Mouse (Mus musculus): ENCODE measurements at regions not wholly inside any gene's neighbourhood (a gene's known extent, or its start where the extent isn't known, plus 50 kb on each side); places are given as distances from the start of the nearest gene placed in this dataset.
A peak's percentile ranks its signal among the peaks of the same experiment; 100 is the strongest.

GRCm38 (mm10) chr1:194330471-194330870 is 287.5 kb upstream of the Plxna2 start:
- DNase-seq: no peak

DNA sequence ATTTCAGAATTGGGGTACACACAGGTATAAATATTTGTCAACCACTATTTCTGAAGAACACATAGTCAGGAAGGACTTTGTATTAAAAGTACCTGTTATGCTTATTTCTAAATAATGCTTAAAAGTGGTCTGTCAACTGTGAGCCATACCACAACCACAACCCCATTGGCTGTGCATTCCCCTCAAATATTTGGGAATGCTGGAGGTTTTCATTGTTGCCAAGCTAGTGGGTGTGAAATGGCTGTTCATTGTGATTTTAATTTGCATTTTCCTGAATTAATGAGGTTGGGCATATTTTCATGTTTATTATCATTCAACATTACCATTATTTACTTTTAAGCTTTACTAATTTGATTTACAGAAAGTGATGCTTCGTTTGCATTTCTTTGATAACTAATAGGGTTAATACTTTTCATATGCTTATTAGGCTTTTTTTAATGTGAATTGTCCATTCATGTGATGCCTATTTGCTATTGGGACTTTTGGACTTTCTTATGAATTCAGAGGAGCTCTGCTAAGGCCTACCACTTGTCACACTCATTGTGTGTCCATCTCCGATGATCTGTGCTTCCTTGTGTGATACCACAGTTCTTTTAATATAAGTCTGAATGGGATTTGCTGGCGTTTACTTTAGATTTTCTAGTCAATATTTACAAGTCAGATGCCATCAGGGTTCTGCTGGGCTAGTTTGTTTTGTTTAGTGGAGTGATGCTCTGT is 297.5 kb upstream of the Plxna2 start:
- no peak for DNase-seq

- no peak for DNase-seq
Measured at GRCm38 (mm10) chr1:194318351-194318750, 299.7 kb upstream of the Plxna2 start.

DNA sequence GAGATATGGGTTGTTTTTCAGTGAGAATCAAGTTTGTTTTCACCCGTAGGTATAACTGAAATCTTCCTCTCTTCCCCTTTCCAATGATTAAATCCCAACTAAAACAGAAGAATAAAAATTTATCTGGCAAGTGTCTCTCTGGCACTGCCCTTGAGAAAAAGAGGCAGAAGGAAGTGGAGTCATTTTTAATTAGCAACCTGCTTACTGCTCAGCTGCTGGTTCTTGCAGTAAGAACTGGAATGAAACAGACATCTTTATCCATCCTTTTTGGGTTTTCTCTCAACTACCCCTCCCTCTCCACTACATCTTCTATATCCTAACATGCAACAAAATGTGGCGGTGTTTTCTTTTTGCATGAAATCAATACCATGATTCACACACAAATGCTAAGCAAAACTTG is 302.4 kb upstream of the Plxna2 start:
- no peak for DNase-seq

DNA sequence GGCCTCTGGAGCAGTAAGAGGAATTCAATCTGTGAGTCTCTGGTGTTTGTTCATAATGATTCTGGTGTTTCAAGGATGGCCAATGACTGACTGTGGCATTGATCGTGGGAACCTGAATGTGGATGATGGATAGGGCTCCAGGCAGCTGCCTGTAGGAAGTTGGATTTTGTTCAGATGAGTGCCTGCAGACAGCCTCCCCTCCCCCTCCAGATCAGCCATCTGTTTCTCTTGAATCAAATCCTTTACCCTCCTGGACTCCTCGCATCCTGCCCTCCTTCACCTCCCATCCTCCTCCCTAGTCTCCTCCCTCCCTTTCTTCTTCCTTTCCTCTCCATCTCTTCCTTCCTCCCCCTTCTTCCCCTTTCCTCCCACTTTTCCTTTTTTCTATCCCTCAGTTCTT is 307.6 kb upstream of the Plxna2 start:
- DNase-seq: no peak

GRCm38 (mm10) chr1:194308648-194309047 is 309.4 kb upstream of the Plxna2 start:
- no peak for DNase-seq

DNA sequence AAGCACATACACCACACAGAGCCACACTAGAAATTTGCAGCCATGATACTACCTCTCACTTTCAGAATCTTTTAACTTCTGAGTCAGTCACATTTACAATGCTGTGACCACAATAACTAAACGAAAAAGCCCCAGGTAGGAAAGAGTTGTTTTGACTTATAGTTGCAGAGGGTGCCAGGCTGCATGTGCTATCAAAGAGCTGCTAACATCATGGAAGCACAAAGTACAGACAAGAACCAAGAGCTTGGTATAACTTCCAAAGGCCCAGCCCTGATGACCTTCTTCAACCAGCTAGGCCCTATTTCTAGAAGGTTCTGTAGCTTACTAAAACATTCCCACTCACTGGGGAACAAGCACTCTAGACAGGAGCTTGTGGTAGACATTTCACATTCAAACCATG is 314.1 kb upstream of the Plxna2 start:
- DNase-seq: no peak

DNA sequence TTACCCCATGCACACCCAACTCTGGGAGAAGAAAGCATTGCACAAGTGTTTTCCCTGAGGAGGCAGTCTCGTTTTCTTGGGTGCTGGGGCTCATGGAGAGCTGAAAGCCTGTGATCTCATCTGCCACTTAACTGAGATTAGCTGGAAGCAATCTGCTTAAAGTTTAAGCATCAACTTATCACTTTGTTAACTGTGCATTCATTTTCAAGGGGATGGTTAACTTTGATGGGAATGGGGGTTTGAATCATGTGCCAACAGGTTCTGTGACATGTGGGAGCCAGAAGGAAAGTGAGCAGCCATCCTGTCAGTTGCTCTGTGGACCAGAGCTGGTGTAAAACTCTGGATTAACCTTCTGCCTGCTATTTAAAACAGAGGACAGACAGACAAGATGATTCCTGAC is 315.2 kb upstream of the Plxna2 start:
- no peak for DNase-seq

GRCm38 (mm10) chr1:194281941-194282340 is 336.1 kb upstream of the Plxna2 start:
- no peak for DNase-seq

GRCm38 (mm10) chr1:194268028-194268427 is 350.0 kb upstream of the Plxna2 start:
- DNase-seq: no peak

GRCm38 (mm10) chr1:194262374-194262773 is 355.6 kb upstream of the Plxna2 start:
- DNase-seq: no peak

DNA sequence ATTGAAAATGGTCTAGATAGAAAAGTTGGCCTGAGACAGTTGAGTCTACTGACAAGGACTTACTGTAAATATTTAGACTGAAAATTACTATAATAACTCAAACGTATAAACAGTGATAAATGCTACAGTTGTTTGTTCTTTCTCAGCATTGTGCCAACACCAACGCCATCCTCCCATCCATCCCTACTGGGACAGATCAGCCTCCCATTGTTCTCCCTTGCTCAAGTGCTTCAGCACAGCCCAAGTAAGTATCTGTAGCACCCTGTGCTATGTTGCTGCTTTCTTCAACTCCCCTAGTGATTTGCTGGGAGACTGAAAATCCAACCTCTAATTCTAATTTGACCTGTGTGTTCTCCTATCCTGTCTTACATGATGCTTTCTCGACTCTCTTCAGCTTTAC is 358.1 kb upstream of the Plxna2 start:
- no peak for DNase-seq

DNA sequence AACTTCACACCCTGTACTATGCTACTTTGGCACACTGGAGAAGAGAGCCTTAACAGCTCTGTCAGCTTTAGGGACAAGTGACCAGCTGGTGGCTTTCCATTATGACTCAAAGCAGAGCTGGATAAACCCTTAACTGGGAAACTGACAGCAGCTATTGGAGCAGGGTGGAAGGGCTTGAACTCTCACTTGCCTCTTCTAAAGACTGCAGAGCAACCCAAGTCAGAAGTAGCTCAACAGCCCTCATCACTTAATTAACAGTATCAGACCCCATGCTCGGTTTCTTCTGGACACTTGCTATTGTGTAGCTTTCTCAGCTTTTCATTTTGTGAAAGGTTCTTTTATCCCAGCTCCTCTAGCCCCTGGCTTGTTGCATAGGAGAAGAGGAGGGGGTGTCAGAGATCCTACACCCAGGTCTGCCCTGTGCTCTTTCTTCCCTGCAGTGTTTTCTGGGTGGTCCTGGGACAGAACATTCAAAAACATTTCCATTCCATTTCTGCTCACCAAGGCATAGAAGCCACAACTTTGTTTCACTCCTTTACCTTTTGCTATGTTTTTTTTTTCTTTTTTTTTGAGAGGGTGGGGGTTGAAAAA is 373.1 kb upstream of the Plxna2 start:
- DNase-seq: no peak

DNA sequence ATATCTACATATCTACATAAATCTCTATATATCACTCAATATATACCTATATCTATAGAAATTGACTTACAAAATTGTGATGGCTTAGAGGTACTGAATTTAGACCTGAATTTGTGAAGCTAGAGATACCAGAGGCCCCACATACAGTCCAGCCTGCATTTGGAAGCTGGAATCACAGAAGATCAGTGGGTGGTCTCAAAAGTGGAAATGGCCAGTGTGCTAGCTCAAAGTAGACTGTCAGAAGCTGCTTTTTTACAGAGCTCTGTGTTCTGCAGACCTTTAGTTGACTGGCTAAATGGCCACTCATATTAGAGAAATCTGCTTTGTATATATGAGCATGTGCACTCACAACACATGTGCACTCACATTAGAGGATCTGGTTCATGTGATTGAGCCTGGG is 376.9 kb upstream of the Plxna2 start:
- DNase-seq: no peak

DNA sequence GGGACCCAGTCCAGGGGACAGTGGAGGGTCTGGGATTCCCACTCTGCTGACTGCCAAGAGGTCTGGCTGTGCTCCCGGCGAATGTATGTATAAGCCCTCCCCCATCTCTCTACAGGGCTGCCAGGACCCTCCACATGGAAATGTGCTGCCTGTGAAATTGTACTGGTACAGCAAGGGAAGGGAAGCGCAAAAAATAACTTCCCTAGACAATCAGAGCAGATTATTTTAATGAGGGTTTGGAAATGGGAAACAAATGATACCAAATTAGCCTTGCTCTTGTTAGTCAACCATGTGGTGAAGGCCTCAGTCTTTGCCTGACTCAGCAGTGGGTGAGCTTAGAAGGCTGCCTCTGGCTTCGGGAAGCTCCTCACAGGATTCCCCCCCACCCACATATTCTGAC is 386.8 kb upstream of the Plxna2 start:
- peak; percentile 77 for DNase-seq

GRCm38 (mm10) chr1:194226550-194227160 is 391.4 kb upstream of the Plxna2 start:
- DNase-seq: no peak

DNA sequence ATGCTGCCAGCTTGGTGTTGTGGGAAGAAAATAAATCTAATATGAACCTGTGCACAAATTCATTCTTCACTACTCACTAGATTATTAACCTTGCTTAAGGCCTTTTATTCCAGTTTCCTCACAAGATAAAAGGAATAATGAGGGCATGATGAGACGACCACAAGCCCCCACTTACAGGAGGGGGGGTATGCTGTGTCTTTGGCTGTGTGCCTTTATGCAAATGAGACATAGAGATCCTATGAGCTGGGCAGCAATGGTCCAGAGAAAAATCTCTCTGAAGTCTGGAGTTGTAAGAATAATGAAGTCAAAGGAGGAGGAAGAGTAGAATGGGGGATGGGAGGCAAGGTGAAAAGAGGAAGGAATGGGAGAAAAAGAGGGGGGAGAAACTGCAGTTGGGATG is 392.2 kb upstream of the Plxna2 start:
- DNase-seq: no peak

GRCm38 (mm10) chr1:194224046-194224445 is 394.0 kb upstream of the Plxna2 start:
- no peak for DNase-seq

- DNase-seq: no peak
Measured at GRCm38 (mm10) chr1:194223610-194224009, 394.4 kb upstream of the Plxna2 start.

GRCm38 (mm10) chr1:194223015-194223414 is 395.0 kb upstream of the Plxna2 start:
- DNase-seq: peak; percentile 65

GRCm38 (mm10) chr1:194208034-194209000 is 409.7 kb upstream of the Plxna2 start:
- no peak for DNase-seq

DNA sequence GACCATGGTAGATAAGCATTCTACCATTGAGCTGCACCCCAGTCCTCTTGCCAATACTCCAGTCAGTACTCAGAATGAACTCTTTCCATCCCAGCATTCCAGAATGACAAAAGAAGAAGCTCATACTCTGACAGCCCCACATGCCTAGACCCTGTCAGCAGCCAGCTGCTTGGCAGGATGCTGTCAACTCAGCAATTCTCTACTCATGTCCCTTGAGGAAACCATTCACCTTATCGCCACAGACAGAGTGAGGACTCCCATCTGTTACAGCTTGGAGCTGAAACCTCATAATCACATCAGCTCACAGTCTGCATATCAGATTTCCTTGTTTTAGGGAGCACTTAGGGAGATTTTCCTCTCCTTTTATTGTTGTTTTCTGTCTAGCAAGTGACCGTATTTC is 420.5 kb upstream of the Plxna2 start:
- DNase-seq: no peak

GRCm38 (mm10) chr1:194182293-194182692 is 435.7 kb upstream of the Plxna2 start:
- no peak for DNase-seq
